Mouse (Mus musculus): Measurements from ENCODE around the gene Snhg11.

GRCm38 (mm10) chr2:158368313-158368712, 7.1 kb upstream of the Snhg11 start:
- TF ChIP-seq POLR2A (IDR thresholded peaks at IDR 0.05; ENCODE audit: low read depth, low read length) (no peak), CTCF (conservative IDR thresholded peaks at IDR 0.05; ENCODE audit: insufficient read depth, insufficient read length, low read depth, low read length) (no peak)
